Mouse (Mus musculus): ENCODE measurements at regions not wholly inside any gene's neighbourhood (a gene's known extent, or its start where the extent isn't known, plus 50 kb on each side); places are given as distances from the start of the nearest gene placed in this dataset.

GRCm38 (mm10) chr12:106377281-106377680, 367.3 kb downstream of the Vrk1 start:
- Histone ChIP-seq H3K4me2 (no peak overlapping the region), H3K4me3 (no peak overlapping the region), H3K9me3 (no peaks in the 10 kb centered on the region), H3K27ac (no peak overlapping the region), H3K9ac (no peak overlapping the region), H3K4me1 (peaks cover 7% of the 10 kb centered on the region; the same call in 1 of the 2 replicates), H3K27me3 (peaks cover 17% of the 10 kb centered on the region; the same call in 1 of the 2 replicates), H3K36me3 (no peaks in the 10 kb centered on the region)
- ATAC-seq (ENCODE audit: insufficient number of reproducible peaks, insufficient read depth, low FRiP score, low TSS enrichment, low read depth), result no peak
- WGBS, result 87% methylated on average over 1 of the region's 1 CpGs

GRCm38 (mm10) chr12:106377761-106378160, 367.7 kb downstream of the Vrk1 start:
- H3K4me2 ChIP-seq, result no peak overlapping the region

GRCm38 (mm10) chr12:106378303-106379075, 368.5 kb downstream of the Vrk1 start:
- no peak for ATAC-seq (ENCODE audit: insufficient number of reproducible peaks, insufficient read depth, low FRiP score, low TSS enrichment, low read depth)
- no peaks in the 10 kb centered on the region for H3K36me3 ChIP-seq
- H3K4me2 ChIP-seq, result peak overlapping the region; percentile 60
- peak overlapping the region; percentile 49; the same call in 1 of the 2 replicates for H3K9ac ChIP-seq
- H3K4me3 ChIP-seq, result peak overlapping the region; percentile 34
- H3K27me3 ChIP-seq, result peaks cover 17% of the 10 kb centered on the region; the same call in 1 of the 2 replicates
- H3K9me3 ChIP-seq, result no peaks in the 10 kb centered on the region
- WGBS, result 23% methylated on average over 19 of the region's 19 CpGs
- H3K4me1 ChIP-seq, result peaks cover 7% of the 10 kb centered on the region; the same call in 1 of the 2 replicates
- H3K27ac ChIP-seq, result no peak overlapping the region

More at GRCm38 (mm10) chr12:106377761-106378160, 367.7 kb downstream of the Vrk1 start:
- Histone ChIP-seq H3K9ac (no peak overlapping the region), H3K36me3 (no peaks in the 10 kb centered on the region), H3K27ac (no peak overlapping the region), H3K27me3 (peaks cover 17% of the 10 kb centered on the region; the same call in 1 of the 2 replicates), H3K4me1 (peaks cover 7% of the 10 kb centered on the region; the same call in 1 of the 2 replicates), H3K9me3 (no peaks in the 10 kb centered on the region), H3K4me3 (no peak overlapping the region)
- ATAC-seq (ENCODE audit: insufficient number of reproducible peaks, insufficient read depth, low FRiP score, low TSS enrichment, low read depth), result no peak
- 71% methylated on average over 5 of the region's 5 CpGs for WGBS

- Histone ChIP-seq H3K9ac (peak overlapping the region; percentile 49), H3K27ac (no peak overlapping the region), H3K4me1 (peaks cover 7% of the 10 kb centered on the region; the same call in 1 of the 2 replicates), H3K36me3 (no peaks in the 10 kb centered on the region), H3K27me3 (peaks cover 17% of the 10 kb centered on the region; the same call in 1 of the 2 replicates), H3K4me2 (peak overlapping the region; percentile 60), H3K4me3 (peak overlapping the region; percentile 34), H3K9me3 (no peaks in the 10 kb centered on the region)
- ATAC-seq (ENCODE audit: insufficient number of reproducible peaks, insufficient read depth, low FRiP score, low TSS enrichment, low read depth), result no peak
- WGBS, result 2% methylated on average over 14 of the region's 14 CpGs
Measured at GRCm38 (mm10) chr12:106379151-106379594, 369.1 kb downstream of the Vrk1 start.

GRCm38 (mm10) chr12:106379779-106380178, 369.8 kb downstream of the Vrk1 start:
- Histone ChIP-seq H3K4me1 (peaks cover 7% of the 10 kb centered on the region; the same call in 1 of the 2 replicates), H3K27me3 (peaks cover 17% of the 10 kb centered on the region; the same call in 1 of the 2 replicates), H3K36me3 (no peaks in the 10 kb centered on the region), H3K27ac (no peak overlapping the region), H3K9ac (no peak overlapping the region), H3K9me3 (no peaks in the 10 kb centered on the region), H3K4me2 (no peak overlapping the region), H3K4me3 (no peak overlapping the region)
- ATAC-seq (ENCODE audit: insufficient number of reproducible peaks, insufficient read depth, low FRiP score, low TSS enrichment, low read depth), result no peak
- 62% methylated on average over 14 of the region's 14 CpGs for WGBS

- H3K27ac ChIP-seq, result no peak overlapping the region
- H3K9ac ChIP-seq, result no peak overlapping the region
- H3K4me3 ChIP-seq, result no peak overlapping the region
- no peaks in the 10 kb centered on the region for H3K9me3 ChIP-seq
- no peak for ATAC-seq (ENCODE audit: insufficient number of reproducible peaks, insufficient read depth, low FRiP score, low TSS enrichment, low read depth)
- peaks cover 7% of the 10 kb centered on the region; the same call in 1 of the 2 replicates for H3K4me1 ChIP-seq
- WGBS, result 80% methylated on average over 15 of the region's 15 CpGs
- no peak overlapping the region for H3K4me2 ChIP-seq
- H3K36me3 ChIP-seq, result no peaks in the 10 kb centered on the region
- peaks cover 17% of the 10 kb centered on the region; the same call in 1 of the 2 replicates for H3K27me3 ChIP-seq
Measured at GRCm38 (mm10) chr12:106381821-106382220, 371.8 kb downstream of the Vrk1 start.

GRCm38 (mm10) chr12:106389214-106389613, 379.2 kb downstream of the Vrk1 start:
- ATAC-seq (ENCODE audit: insufficient number of reproducible peaks, insufficient read depth, low FRiP score, low TSS enrichment, low read depth), result no peak
- WGBS, result 88% methylated on average over 11 of the region's 11 CpGs
- H3K9me3 ChIP-seq, result no peaks in the 10 kb centered on the region
- no peak overlapping the region for H3K4me3 ChIP-seq
- no peak overlapping the region for H3K4me2 ChIP-seq
- H3K36me3 ChIP-seq, result no peaks in the 10 kb centered on the region
- no peaks in the 10 kb centered on the region for H3K27me3 ChIP-seq
- H3K4me1 ChIP-seq, result no peaks in the 10 kb centered on the region
- no peak overlapping the region for H3K27ac ChIP-seq
- no peak overlapping the region for H3K9ac ChIP-seq

GRCm38 (mm10) chr12:106392316-106392715, 382.3 kb downstream of the Vrk1 start:
- WGBS, result 73% methylated on average over 2 of the region's 2 CpGs
- H3K9me3 ChIP-seq, result no peaks in the 10 kb centered on the region
- no peak overlapping the region for H3K4me2 ChIP-seq
- no peak for ATAC-seq (ENCODE audit: insufficient number of reproducible peaks, insufficient read depth, low FRiP score, low TSS enrichment, low read depth)
- no peak overlapping the region for H3K27ac ChIP-seq
- H3K4me1 ChIP-seq, result no peaks in the 10 kb centered on the region
- H3K36me3 ChIP-seq, result no peaks in the 10 kb centered on the region
- no peak overlapping the region for H3K9ac ChIP-seq
- no peak overlapping the region for H3K4me3 ChIP-seq
- no peaks in the 10 kb centered on the region for H3K27me3 ChIP-seq

- WGBS, result 79% methylated on average over 17 of the region's 17 CpGs
- no peaks in the 10 kb centered on the region for H3K4me1 ChIP-seq
- H3K9me3 ChIP-seq, result no peaks in the 10 kb centered on the region
- H3K36me3 ChIP-seq, result no peaks in the 10 kb centered on the region
- no peak overlapping the region for H3K4me3 ChIP-seq
- H3K9ac ChIP-seq, result no peak overlapping the region
- H3K27ac ChIP-seq, result no peak overlapping the region
- no peaks in the 10 kb centered on the region for H3K27me3 ChIP-seq
- H3K4me2 ChIP-seq, result no peak overlapping the region
- no peak for ATAC-seq (ENCODE audit: insufficient number of reproducible peaks, insufficient read depth, low FRiP score, low TSS enrichment, low read depth)
Measured at GRCm38 (mm10) chr12:106399085-106399484, 389.1 kb downstream of the Vrk1 start.

- H3K4me2 ChIP-seq, result no peak overlapping the region
- 0 out of 2 replicates have a peak, but pooled peaks cover 3% of the 10 kb centered on the region for H3K9me3 ChIP-seq
- no peak overlapping the region for H3K9ac ChIP-seq
- H3K36me3 ChIP-seq, result no peaks in the 10 kb centered on the region
- no peak for ATAC-seq (ENCODE audit: insufficient number of reproducible peaks, insufficient read depth, low FRiP score, low TSS enrichment, low read depth)
- H3K4me1 ChIP-seq, result no peaks in the 10 kb centered on the region
- no peak overlapping the region for H3K4me3 ChIP-seq
- WGBS, result 82% methylated on average over 7 of the region's 7 CpGs
- no peak overlapping the region for H3K27ac ChIP-seq
- no peaks in the 10 kb centered on the region for H3K27me3 ChIP-seq
Measured at GRCm38 (mm10) chr12:106411075-106411474, 401.0 kb downstream of the Vrk1 start.

- H3K9me3 ChIP-seq, result no peaks in the 10 kb centered on the region
- no peak for ATAC-seq (ENCODE audit: insufficient number of reproducible peaks, insufficient read depth, low FRiP score, low TSS enrichment, low read depth)
- H3K4me1 ChIP-seq, result peaks cover 6% of the 10 kb centered on the region; the same call in 1 of the 2 replicates
- H3K27me3 ChIP-seq, result no peaks in the 10 kb centered on the region
- 77% methylated on average over 4 of the region's 4 CpGs for WGBS
- no peak overlapping the region for H3K9ac ChIP-seq
- no peak overlapping the region for H3K4me2 ChIP-seq
- H3K27ac ChIP-seq, result no peak overlapping the region
- no peaks in the 10 kb centered on the region for H3K36me3 ChIP-seq
- H3K4me3 ChIP-seq, result no peak overlapping the region
Measured at GRCm38 (mm10) chr12:106426631-106427030, 416.6 kb downstream of the Vrk1 start.

GRCm38 (mm10) chr12:106429991-106430390, 420.0 kb downstream of the Vrk1 start:
- H3K36me3 ChIP-seq, result no peaks in the 10 kb centered on the region
- no peak for ATAC-seq (ENCODE audit: insufficient number of reproducible peaks, insufficient read depth, low FRiP score, low TSS enrichment, low read depth)
- no peak overlapping the region for H3K4me3 ChIP-seq
- H3K27ac ChIP-seq, result no peak overlapping the region
- no peak overlapping the region for H3K4me2 ChIP-seq
- no peak overlapping the region for H3K9ac ChIP-seq
- WGBS, result 57% methylated on average over 7 of the region's 7 CpGs
- peaks cover 6% of the 10 kb centered on the region; the same call in 1 of the 2 replicates for H3K4me1 ChIP-seq
- no peaks in the 10 kb centered on the region for H3K9me3 ChIP-seq
- no peaks in the 10 kb centered on the region for H3K27me3 ChIP-seq
